In the genomic region with DNA sequence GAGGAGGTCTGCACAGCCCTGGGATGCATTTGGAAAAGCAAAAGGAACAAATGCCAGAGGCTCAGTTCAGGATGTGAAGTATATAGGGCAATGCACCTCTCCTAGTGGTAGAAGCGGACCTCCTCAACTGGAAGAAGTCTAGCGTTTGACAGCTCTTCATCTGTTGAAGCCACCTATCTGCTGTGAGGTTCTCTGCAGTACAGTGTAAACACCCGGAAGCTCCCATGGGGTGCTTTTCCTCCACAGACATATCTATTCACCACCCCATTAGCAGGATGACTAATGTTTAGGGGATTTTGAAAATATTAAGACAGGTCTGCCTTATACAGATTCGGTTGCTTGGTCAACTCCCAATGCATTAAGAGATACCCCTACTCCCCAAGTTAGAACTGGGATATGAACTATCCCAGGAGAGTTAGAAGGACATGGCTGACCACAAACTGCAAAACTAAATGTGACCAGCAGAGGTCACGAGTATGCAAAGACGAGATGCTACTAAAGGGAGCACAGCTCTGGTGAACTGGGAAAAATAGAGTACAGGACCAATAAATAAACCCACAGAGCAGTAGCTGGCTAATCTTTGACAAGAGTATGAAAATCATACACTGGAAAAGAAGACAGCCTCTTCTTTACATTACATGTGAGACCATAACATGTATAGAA, we compare ENCODE assay signal across 8 mouse cellular contexts. TPM values are rescaled to one million over a fixed set of nuclear protein-coding genes. Genes with fewer than 3 reads are reported as not detected.
DNase-seq lines count a peak whose midpoint lies in the region; ATAC-seq and TF ChIP-seq lines count a peak whose summit lies in the region.

No protein-coding gene starts in this region.

- no peak overlapping the region for H3K9ac ChIP-seq in forebrain, postnatal 0 days
- H3K9ac ChIP-seq in midbrain, postnatal 0 days (replicated peaks; ENCODE audit: low read length, poor library complexity, severe bottlenecking) = no peak overlapping the region

- TF ChIP-seq POLR2A in kidney, adult 2 months (IDR thresholded peaks at IDR 0.05; ENCODE audit: low read depth, low read length) = no peak

- peak; percentile 24 to 66 for DNase-seq in spleen, adult 18-20 months
- no peak for DNase-seq in spleen, adult 12 weeks (ENCODE audit: low spot score)
- DNase-seq in c-Kit-positive CD71-positive TER-119-positive erythroid progenitor cells, embryonic 14.5 days (ENCODE audit: low spot score) = peak; percentile 43
- DNase-seq in forebrain, postnatal 0 days = peak; percentile 65
- peak; percentile 65 for DNase-seq in kidney, adult 2 months
- peak; percentile 31 to 45 for DNase-seq in left cerebral cortex, postnatal 36 days (ENCODE audit: low spot score in 2 of 2)
- DNase-seq in midbrain, postnatal 0 days (ENCODE audit: low spot score) = peak; percentile 69
- DNase-seq in thymus, postnatal 25 days = peak; percentile 80

- H3K36me3 ChIP-seq in forebrain, postnatal 0 days (ENCODE audit: insufficient read depth) = no peaks in the 10 kb centered on the region
- H3K36me3 ChIP-seq in kidney, adult 2 months (ENCODE audit: control insufficient read depth, insufficient read depth, low read length) = no peaks in the 10 kb centered on the region
- H3K36me3 ChIP-seq in midbrain, postnatal 0 days (ENCODE audit: insufficient read depth, low read length) = no peaks in the 10 kb centered on the region

- no peak overlapping the region for H3K27ac ChIP-seq in forebrain, postnatal 0 days (ENCODE audit: low read depth, low read length)
- H3K27ac ChIP-seq in kidney, adult 2 months (ENCODE audit: insufficient read depth, low read depth, low read length) = no peak overlapping the region
- H3K27ac ChIP-seq in midbrain, postnatal 0 days (ENCODE audit: low read depth, low read length) = no peak overlapping the region

- TF ChIP-seq CTCF in forebrain, postnatal 0 days (IDR thresholded peaks at IDR 0.05; ENCODE audit: low read depth) = peak; percentile 72
- TF ChIP-seq CTCF in kidney, adult 2 months (conservative IDR thresholded peaks at IDR 0.05; ENCODE audit: insufficient read depth, insufficient read length, low read depth, low read length) = peak; percentile 39
- TF ChIP-seq CTCF in midbrain, postnatal 0 days (IDR thresholded peaks at IDR 0.05) = peak; percentile 77

- ATAC-seq in forebrain, postnatal 0 days = peak; percentile 78
- no peak for ATAC-seq in midbrain, postnatal 0 days (ENCODE audit: low FRiP score)

- no peak overlapping the region for H3K4me3 ChIP-seq in forebrain, postnatal 0 days (ENCODE audit: low read depth, low read length)
- H3K4me3 ChIP-seq in kidney, adult 2 months (ENCODE audit: insufficient read depth, low read depth, low read length) = no peak overlapping the region
- no peak overlapping the region for H3K4me3 ChIP-seq in midbrain, postnatal 0 days (ENCODE audit: low read depth, low read length)

- WGBS in forebrain, postnatal 0 days = 45% methylated on average over 6 of the region's 6 CpGs
- 41% methylated on average over 6 of the region's 6 CpGs for whole genome bisulfite sequencing in kidney, adult 2 months
- WGBS in midbrain, postnatal 0 days = 44% methylated on average over 6 of the region's 6 CpGs

- intact Hi-C loops in left cerebral cortex, postnatal 36 days (cut with DNase I) = no loop called here

- no peaks in the 10 kb centered on the region for H3K4me1 ChIP-seq in forebrain, postnatal 0 days (ENCODE audit: insufficient read depth)
- no peaks in the 10 kb centered on the region for H3K4me1 ChIP-seq in kidney, adult 2 months (ENCODE audit: control insufficient read depth, insufficient read depth, low read length)
- no peaks in the 10 kb centered on the region for H3K4me1 ChIP-seq in midbrain, postnatal 0 days (ENCODE audit: insufficient read depth, low read length)

- H3K9me3 ChIP-seq in forebrain, postnatal 0 days (ENCODE audit: low read length) = no peaks in the 10 kb centered on the region
- H3K9me3 ChIP-seq in midbrain, postnatal 0 days (ENCODE audit: low read length) = no peaks in the 10 kb centered on the region

- no peak overlapping the region for H3K4me2 ChIP-seq in forebrain, postnatal 0 days (ENCODE audit: low read depth)
- H3K4me2 ChIP-seq in midbrain, postnatal 0 days (ENCODE audit: low read depth, low read length, poor library complexity, severe bottlenecking) = no peak overlapping the region

- no peaks in the 10 kb centered on the region for H3K27me3 ChIP-seq in forebrain, postnatal 0 days (ENCODE audit: insufficient read depth, low read length)
- H3K27me3 ChIP-seq in kidney, adult 2 months (replicated peaks; ENCODE audit: control insufficient read depth, insufficient read depth, low read length) = no peaks in the 10 kb centered on the region
- no peaks in the 10 kb centered on the region for H3K27me3 ChIP-seq in midbrain, postnatal 0 days (ENCODE audit: insufficient read depth, low read length)

RNA-seq across cellular contexts. Expression of a gene that starts 15.5 kb away (rescaled TPM):
- 0.15 and 0.19 TPM in 2 replicates for total RNA-seq in forebrain, postnatal 0 days (2014; rRNA removed)
- polyA plus RNA-seq in forebrain, postnatal 0 days (2015; fragmentation: Nextera tagmentation; extraction: Ambion mirVana) = 0.57 and 1.6 TPM in 2 replicates
- 0.69 and 2.0 TPM in 2 replicates for polyA plus RNA-seq in kidney, adult 2 months (2012; rRNA removed)
- 1 to 10 TPM; 5.8 to 5.9 TPM for total RNA-seq in left cerebral cortex, postnatal 36 days (2021)
- 1.0 and 1.1 TPM in 2 replicates for total RNA-seq in midbrain, postnatal 0 days (2014; rRNA removed)
- 1.4 and 1.7 TPM in 2 replicates for polyA plus RNA-seq in midbrain, postnatal 0 days (2015; fragmentation: Nextera tagmentation; extraction: Ambion mirVana)
